Mouse (Mus musculus): ENCODE data around the gene Kcnd3.

The Kcnd3 gene

GRCm38 (mm10) chr3:105591766-105592165 is 139.6 kb downstream of the Kcnd3 start:
- no peak for DNase-seq

GRCm38 (mm10) chr3:105592246-105592645 is 140.1 kb downstream of the Kcnd3 start:
- DNase-seq = no peak

DNA sequence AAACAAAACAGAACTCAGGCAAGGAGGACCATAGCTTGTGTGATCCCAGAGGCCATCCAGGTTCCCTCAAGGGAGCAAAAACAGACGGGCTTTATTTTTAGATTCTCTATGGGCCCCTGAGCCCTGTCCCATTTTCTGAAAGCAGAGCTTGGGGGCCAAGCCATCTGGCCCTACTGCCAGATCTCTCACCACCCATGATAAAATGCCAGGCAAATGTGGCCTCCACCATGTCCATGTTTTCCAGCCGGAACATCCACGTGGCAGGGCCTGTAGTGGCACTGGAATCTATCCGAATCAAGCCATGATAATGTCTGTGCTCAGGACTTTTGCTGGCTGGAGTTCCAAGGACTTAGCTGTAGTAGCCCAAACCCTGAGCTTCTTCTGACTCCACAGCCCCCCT is 148.4 kb downstream of the Kcnd3 start:
- peak; percentile 44 to 67 for DNase-seq

- no peak for DNase-seq
Measured at GRCm38 (mm10) chr3:105602966-105603365, 150.8 kb downstream of the Kcnd3 start.

- peak; percentile 84 to 87 for DNase-seq
Measured at GRCm38 (mm10) chr3:105605726-105606125, 153.6 kb downstream of the Kcnd3 start.

GRCm38 (mm10) chr3:105608857-105609256 is 156.7 kb downstream of the Kcnd3 start:
- peak in 1 of 2 experiments; percentile 60 for DNase-seq

- DNase-seq = peak; percentile 85 to 91
Measured at GRCm38 (mm10) chr3:105611531-105612422, 159.6 kb downstream of the Kcnd3 start.

- no peak for DNase-seq
Measured at GRCm38 (mm10) chr3:105612423-105612814, 160.3 kb downstream of the Kcnd3 start.

DNA sequence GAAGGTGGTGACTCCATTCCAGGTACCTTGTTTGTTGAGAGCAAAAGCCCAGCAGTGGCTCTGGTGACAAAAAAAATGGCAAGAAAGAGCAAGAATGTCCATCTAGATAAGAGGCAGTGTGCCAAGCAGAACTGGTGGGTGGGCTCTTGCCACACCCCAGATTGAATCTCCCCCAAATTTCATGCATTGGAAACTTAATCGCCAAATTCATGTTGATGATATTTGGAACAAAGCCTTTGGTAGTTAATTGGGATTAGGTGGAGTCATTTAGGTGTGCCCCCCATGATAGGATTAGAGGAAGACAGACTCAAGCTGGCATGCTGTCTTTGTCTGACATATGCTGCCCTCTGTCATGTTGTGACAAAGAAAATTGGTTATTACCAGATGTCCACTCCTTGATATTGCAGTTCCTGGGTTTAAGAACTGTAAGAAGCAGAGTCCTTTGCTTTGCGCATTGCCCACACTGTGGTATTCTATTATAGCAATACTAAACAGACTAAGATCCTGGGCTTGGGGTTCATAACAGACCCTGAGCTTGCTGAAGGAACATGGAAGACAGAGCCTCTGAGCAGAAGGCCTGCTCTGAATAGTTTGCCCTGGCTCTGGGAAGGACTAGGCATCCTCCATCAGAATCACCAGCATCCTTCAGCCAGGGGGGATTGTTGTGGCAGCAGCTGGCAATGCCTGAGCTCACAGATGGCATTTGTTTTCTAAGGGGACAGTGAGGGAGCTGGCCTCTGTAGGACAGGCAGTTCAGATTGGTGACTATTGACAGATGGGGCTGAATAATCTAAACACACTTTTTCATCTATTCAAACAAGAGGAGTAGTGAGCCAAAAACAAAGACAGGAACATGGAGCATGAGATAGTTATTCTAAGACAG is 165.0 kb downstream of the Kcnd3 start:
- peak; percentile 75 to 82 for DNase-seq

DNA sequence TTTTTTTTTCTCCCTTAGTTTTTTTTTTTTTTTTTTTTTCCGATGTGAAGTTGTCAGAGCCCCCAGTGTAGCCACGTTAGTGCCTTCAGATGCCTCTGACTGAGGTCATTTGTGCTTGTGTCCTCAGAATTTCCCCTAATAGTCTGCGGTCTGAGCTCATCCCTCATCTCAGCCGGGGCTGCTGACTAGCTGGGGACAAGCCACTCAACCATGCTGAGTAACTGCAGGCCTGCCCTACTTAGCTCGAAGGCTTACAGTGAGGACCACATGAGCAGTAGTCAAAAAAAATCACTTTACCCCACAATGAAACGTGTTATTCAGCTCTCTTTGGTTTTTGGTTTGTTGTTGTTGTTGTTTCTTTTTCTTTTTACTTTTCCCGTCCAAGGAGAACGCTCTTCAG is 169.0 kb downstream of the Kcnd3 start:
- DNase-seq = no peak

DNA sequence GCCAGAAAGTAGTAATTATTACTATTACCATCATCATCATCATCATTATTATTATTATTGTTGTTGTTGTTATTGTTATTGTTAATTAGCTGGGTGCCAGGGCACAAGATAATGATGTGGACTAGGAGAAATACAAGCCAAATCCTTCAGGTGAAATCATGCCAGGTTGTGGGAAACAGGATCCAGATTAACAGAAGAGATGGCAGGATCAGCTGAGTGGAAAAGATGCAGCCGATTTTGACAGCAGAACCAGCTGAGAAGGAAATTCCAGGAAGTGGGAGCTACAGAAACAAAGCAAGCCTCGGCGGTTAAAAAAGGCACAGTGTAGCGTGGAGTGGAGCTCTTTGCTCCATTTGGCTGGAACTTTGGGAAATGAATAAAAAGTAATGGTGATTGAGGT is 171.0 kb downstream of the Kcnd3 start:
- peak; percentile 52 to 61 for DNase-seq

DNA sequence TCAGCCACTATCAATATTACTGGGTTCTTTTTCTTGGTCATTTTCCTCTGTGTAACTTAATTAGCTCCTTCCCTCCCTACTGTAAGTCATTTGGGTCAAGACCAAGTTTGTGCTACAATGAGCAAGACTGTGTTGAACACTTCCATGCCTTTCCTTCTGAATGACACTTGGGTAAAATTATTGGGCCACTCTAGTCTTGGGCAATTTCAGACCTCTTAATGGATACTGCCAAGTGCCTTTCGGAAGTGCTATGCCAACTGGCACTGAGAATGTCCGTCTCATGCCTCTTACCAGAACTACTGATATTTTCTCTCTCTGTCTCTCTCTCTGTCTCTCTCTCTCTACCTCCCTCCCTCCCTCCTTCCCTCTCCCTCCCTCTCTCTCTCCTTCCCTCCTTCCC is 173.8 kb downstream of the Kcnd3 start:
- peak in 1 of 2 experiments; percentile 35 for DNase-seq

- DNase-seq = no peak
Measured at GRCm38 (mm10) chr3:105627258-105627657, 175.1 kb downstream of the Kcnd3 start.

GRCm38 (mm10) chr3:105632296-105632695 is 180.2 kb downstream of the Kcnd3 start:
- no peak for DNase-seq

DNA sequence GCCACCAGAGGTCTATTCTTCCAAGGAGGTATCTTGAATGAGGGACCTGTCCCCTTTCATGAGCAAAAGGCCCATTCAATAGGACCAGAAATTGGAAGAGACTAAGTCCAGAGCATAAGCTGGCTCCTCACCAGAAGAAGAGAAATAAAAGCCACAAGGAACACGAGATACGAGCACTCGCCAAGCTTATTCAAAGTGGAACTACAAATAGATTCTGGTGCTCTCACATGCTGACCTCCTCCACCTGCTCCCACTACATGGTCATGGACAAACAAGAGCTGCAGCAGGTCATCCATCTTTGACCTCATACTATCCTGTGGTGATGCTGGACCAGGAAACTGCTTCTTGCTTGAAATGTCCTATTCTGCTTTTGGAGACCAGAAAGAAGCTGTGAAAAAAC is 180.9 kb downstream of the Kcnd3 start:
- no peak for DNase-seq

GRCm38 (mm10) chr3:105642186-105642585 is 190.1 kb downstream of the Kcnd3 start:
- peak; percentile 81 to 86 for DNase-seq

- peak; percentile 75 to 81 for DNase-seq
Measured at GRCm38 (mm10) chr3:105643566-105643965, 191.4 kb downstream of the Kcnd3 start.

- no peak for DNase-seq
Measured at GRCm38 (mm10) chr3:105648889-105649567, 196.9 kb downstream of the Kcnd3 start.

DNA sequence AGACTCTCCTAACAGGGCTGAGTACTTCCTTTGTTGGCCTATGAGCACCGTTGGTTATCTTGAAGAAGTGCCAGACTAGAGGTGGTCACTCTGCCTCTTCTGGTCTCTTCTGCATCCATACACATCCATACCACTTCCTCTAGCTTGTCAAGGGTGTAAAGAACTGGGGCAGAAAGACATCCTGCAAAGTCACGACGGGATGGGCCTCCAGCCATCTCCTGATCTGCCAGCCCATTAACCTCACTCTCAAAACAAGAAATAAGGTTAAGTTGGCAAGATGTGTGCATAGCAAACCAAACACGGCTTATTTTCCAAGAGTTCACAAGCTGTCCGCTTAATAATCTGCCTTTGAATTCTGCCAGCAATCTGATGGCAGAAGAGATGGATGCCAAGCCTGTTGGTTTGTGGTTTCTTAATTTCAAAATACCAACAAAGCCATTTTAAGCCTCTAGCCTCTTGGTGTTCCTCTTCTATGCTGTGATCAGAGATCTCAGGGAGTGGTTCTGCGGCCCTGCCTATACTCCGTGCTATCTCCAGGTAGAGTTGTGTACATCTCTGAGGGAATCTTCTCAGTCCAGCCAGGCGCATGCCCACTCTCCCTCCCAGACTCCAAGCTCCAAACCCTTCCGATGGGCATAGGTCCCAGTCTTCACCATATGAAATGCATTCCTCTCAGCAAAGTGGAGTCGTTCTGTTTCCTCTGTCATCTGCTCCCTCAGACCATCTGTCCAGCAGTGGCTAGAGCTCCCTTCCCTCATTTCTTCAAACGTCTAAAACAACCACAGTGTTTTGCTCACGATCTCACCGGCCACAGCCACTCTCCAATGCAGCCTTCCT is 201.6 kb downstream of the Kcnd3 start:
- DNase-seq = peak; percentile 92 to 93

DNA sequence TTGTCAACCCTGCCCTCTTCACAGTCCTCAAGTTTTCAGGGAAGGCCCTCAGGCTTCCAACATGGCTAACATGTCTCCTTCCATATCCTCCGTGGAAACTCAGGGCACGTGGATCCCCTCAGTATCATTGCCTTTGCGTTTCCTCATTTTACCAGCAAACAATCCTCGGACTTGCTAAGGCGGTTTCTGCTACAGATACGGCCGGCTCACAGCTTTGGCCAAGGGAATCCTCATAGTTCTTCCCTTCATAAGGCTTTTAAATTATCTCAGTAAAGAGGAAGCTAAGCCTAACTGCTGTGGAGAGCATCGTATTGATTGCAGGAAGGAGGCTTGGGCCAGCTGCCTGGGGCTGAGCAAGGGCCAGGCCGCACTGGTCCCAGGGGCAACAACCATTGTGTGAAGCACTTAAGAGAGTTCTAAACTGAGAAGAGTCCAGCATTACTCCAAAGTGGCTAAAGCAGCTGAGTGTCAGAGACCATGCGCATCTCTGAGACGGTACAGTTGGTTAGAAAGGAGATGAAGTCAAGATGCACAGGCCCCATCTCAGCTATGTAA is 203.0 kb downstream of the Kcnd3 start:
- DNase-seq = no peak

DNA sequence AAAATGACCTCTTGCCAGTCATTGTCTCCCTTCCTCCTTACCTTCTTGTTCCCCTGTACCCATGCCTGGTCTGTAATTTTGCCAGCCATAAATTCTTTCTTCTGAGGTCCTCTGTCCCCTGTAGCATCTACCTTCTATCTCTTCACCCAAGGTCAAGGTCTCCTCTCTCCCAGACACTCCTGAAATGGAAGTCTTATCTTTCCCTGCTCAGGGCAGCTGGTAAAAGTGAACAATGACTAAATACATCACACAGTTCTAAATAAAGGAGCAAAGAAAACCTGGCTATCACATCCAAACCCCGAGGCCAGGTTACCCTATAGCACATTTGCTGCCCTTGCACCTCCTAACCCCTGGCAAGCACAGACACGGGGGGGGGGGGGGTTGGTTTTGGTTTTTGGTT is 208.4 kb downstream of the Kcnd3 start:
- DNase-seq = no peak

GRCm38 (mm10) chr3:105663043-105663442 is 210.9 kb downstream of the Kcnd3 start:
- DNase-seq = peak in 1 of 2 experiments; percentile 36

All from cerebellum, postnatal 10 days (tissue).